Mouse (Mus musculus) liver, postnatal 0 days (tissue): ENCODE data around the gene Letm1. TPM values are rescaled to one million over a fixed set of nuclear protein-coding genes. Genes with fewer than 3 reads are reported as not detected.

Experiments
- ATAC-seq: fragments of 200-750 bp; cut with Nextera tagmentation; 2 replicates; pipeline ENCODE4 v1.8.0; 2017; ENCODE audit warnings: mild to moderate bottlenecking, moderate library complexity
- DNase-seq: peaks from one replicate; pipeline ENCODE4 v3.0.0-alpha.2; 2016
- H3K27ac ChIP-seq: fragments of 300-500 bp; sonication (generic); 2 replicates; pipeline ENCODE4 v1.5.1; 2014; ENCODE audit warnings: antibody characterized with exemption, moderate library complexity, mild to moderate bottlenecking, low read depth
- H3K27me3 ChIP-seq: fragments of 300-500 bp; sonication (generic); 2 replicates; pipeline ENCODE4 v1.6.1; 2014; ENCODE audit warnings: low read length, control low read depth, mixed read lengths; ENCODE audit not compliant: insufficient read depth
- H3K36me3 ChIP-seq: fragments of 300-500 bp; sonication (generic); replicated peaks from 2 replicates; pipeline ENCODE4 v1.6.1; 2014; ENCODE audit warnings: mild to moderate bottlenecking, control low read depth, low read length, moderate library complexity, mixed read lengths; ENCODE audit not compliant: insufficient read depth
- H3K4me1 ChIP-seq: fragments of 300-500 bp; sonication (generic); 2 replicates; pipeline ENCODE4 v1.6.1; 2014; ENCODE audit warnings: antibody characterized with exemption, mild to moderate bottlenecking, control low read depth; ENCODE audit not compliant: insufficient read depth
- H3K4me2 ChIP-seq: fragments of 300-500 bp; sonication (generic); 2 replicates; pipeline ENCODE4 v1.6.1; 2014; ENCODE audit warnings: low read depth, mild to moderate bottlenecking, low read length, moderate library complexity, mixed read lengths
- H3K4me3 ChIP-seq: fragments of 300-500 bp; sonication (generic); 2 replicates; pipeline ENCODE4 v1.5.1; 2014; ENCODE audit warnings: low read depth, low read length
- H3K9ac ChIP-seq: fragments of 300-500 bp; sonication (generic); replicated peaks from 2 replicates; pipeline ENCODE4 v1.6.1; 2014; ENCODE audit warnings: mild to moderate bottlenecking, moderate library complexity
- H3K9me3 ChIP-seq: fragments of 300-500 bp; sonication (generic); 2 replicates; pipeline ENCODE4 v1.6.1; 2016; ENCODE audit warnings: mild to moderate bottlenecking, control low read depth, low read length, mixed read lengths
- CTCF ChIP-seq: sonication (generic); IDR thresholded peaks from 2 replicates; pipeline ENCODE4 v1.5.1; 2016; ENCODE audit warnings: antibody characterized with exemption, low read depth
- EP300 ChIP-seq: IDR thresholded peaks from 2 replicates; pipeline ENCODE4 v1.6.1; 2016; ENCODE audit warnings: antibody characterized with exemption, low read depth, mild to moderate bottlenecking
- WGBS: fragments of 180-500 bp; shearing (Covaris S2); extraction: QIAGEN DNeasy Blood & Tissue Kit; methylation state at CpG from one replicate; pipeline ENCODE4 v1.1.7; 2014; ENCODE audit not compliant: insufficient replicate concordance; 5-methylcytosine and 5-hydroxymethylcytosine counted together
- polyA plus RNA-seq: library from polyadenylated mRNA; unstranded; fragments of >200 nt; fragmentation: Nextera tagmentation; extraction: Ambion mirVana; gene quantifications from 2 replicates; pipeline ENCODE4 v1.2.1, GENCODE M21; 2015

Gene Letm1
- polyA plus RNA-seq, 1 experiment from 2014 or later: 20.0 TPM

DNA sequence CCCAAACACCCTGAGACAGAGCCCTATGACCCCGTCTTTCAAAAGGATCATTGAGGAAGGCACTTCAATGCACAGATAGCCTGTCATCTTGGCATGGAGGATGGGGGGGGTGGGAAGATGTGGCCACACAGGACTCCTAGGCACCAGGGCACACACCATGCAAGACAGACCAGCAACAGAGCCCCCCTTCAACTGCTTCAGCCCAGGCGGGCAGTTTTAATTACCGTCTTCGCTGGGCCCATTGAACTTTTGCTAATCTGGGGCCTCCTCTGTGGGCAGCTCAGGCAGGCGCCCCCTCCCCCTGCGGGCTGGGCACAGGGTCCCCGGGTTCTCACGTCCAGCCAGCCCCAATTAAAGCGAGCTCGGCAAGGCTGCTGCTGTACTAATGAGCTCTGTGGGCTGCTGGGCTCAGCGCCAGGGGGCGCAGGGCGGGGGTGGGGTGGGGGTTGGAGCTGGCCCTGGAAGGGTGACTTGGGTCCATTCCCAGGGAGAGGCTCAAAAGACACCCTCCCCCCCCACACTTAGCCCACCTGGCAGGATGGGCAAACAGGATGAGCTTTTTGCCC is 84.6 kb downstream of the Letm1 start:
- Histone ChIP-seq H3K9me3 (no peaks in the 10 kb centered on the region), H3K27ac (no peak overlapping the region), H3K36me3 (no peaks in the 10 kb centered on the region), H3K4me2 (no peak overlapping the region), H3K4me3 (no peak overlapping the region), H3K9ac (no peak overlapping the region), H3K27me3 (peaks cover 20% of the 10 kb centered on the region), H3K4me1 (peaks cover 17% of the 10 kb centered on the region; the same call in 1 of the 2 replicates)
- DNase-seq (no peak), ATAC-seq (no peak)
- TF ChIP-seq CTCF (no peak), EP300 (no peak)
- WGBS: 59% methylated on average over 13 of the region's 13 CpGs

DNA sequence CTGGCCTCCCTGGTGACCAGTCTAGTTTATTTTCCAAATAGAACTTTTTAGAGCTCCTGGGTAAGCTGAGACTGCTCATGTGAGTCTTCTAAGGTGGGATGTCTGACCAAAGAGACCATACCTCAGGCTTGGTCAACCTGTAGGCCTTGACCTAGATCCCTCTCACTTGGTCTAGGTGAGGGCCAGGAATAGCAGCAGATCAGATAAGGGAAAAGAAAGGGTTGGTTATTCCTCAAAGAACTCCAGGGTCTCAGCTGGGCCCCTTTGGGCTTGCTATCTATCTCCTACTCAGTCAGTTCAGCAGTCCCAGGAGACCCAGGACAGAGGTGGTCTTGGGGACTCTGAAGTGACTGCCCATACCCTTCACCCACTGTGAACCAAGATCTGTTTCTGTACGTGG is 85.1 kb downstream of the Letm1 start:
- Histone ChIP-seq H3K27me3 (peaks cover 21% of the 10 kb centered on the region), H3K4me1 (peaks cover 17% of the 10 kb centered on the region; the same call in 1 of the 2 replicates)
- DNase-seq: no peak

DNA sequence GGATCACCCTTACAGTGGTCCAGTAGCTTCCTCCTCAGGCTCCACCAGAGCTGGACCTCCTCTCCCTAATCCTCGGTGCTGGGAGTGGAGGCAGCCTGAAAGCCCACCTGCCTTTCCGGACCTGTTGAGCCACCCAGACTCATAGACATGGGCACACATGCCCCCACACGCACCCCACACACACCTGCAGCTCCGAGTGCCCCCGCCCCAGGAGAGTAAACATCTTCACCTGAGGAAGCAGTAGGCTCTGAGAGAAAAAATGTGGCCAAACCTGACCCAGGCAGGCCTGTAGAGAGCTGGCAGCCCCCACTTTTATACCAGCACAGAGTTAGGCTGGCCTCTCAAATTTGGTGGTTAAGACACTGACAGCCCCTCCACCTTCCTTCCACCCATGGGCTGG is 86.2 kb downstream of the Letm1 start:
- Histone ChIP-seq H3K27ac (no peak overlapping the region), H3K36me3 (no peaks in the 10 kb centered on the region), H3K4me2 (no peak overlapping the region), H3K4me1 (peaks cover 15% of the 10 kb centered on the region; the same call in 1 of the 2 replicates), H3K4me3 (no peak overlapping the region), H3K9ac (no peak overlapping the region), H3K27me3 (peaks cover 21% of the 10 kb centered on the region), H3K9me3 (no peaks in the 10 kb centered on the region)
- TF ChIP-seq CTCF (no peak), EP300 (no peak)
- no peak for DNase-seq
- no peak for ATAC-seq
- WGBS: 60% methylated on average over 5 of the region's 5 CpGs

More for the DNA sequence above, 85.1 kb downstream of the Letm1 start:
- no peak overlapping the region for H3K9ac ChIP-seq
- no peak overlapping the region for H3K4me3 ChIP-seq
- H3K9me3 ChIP-seq: no peaks in the 10 kb centered on the region
- H3K36me3 ChIP-seq: no peaks in the 10 kb centered on the region
- no peak for ATAC-seq
- no peak overlapping the region for H3K27ac ChIP-seq
- no peak for TF ChIP-seq EP300
- no peak overlapping the region for H3K4me2 ChIP-seq
- WGBS: 80% methylated on average over 1 of the region's 1 CpGs

DNA sequence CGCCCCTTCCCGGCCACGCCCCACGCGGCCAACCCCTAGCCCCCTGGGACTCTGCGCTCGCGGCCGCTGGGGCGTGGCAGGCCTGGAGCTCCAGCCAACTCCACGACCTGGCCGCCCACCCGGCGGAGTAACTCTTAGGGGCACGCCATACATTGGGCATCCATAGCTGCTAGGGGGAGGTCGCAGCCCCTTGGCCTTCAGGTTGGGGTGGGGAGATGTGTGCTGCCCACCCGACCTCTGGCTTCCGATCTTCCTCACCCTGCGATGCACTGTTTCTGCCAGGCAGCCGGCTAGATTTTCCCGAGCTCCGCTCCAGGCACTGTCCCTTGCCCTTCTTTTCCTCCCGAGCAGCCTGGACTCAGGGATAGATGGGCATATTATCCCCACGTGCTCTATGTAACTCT is 86.9 kb downstream of the Letm1 start:
- Histone ChIP-seq H3K4me3 (peak overlapping the region; percentile 25), H3K27ac (no peak overlapping the region), H3K27me3 (peaks cover 21% of the 10 kb centered on the region), H3K9me3 (no peaks in the 10 kb centered on the region), H3K36me3 (no peaks in the 10 kb centered on the region), H3K4me2 (peak overlapping the region; percentile 63), H3K4me1 (peaks cover 15% of the 10 kb centered on the region; the same call in 1 of the 2 replicates), H3K9ac (peak overlapping the region; percentile 3; the same call in 1 of the 2 replicates)
- DNase-seq (no peak), ATAC-seq (no peak)
- 17% methylated on average over 20 of the region's 24 CpGs for WGBS
- TF ChIP-seq EP300 (no peak), CTCF (no peak)

DNA sequence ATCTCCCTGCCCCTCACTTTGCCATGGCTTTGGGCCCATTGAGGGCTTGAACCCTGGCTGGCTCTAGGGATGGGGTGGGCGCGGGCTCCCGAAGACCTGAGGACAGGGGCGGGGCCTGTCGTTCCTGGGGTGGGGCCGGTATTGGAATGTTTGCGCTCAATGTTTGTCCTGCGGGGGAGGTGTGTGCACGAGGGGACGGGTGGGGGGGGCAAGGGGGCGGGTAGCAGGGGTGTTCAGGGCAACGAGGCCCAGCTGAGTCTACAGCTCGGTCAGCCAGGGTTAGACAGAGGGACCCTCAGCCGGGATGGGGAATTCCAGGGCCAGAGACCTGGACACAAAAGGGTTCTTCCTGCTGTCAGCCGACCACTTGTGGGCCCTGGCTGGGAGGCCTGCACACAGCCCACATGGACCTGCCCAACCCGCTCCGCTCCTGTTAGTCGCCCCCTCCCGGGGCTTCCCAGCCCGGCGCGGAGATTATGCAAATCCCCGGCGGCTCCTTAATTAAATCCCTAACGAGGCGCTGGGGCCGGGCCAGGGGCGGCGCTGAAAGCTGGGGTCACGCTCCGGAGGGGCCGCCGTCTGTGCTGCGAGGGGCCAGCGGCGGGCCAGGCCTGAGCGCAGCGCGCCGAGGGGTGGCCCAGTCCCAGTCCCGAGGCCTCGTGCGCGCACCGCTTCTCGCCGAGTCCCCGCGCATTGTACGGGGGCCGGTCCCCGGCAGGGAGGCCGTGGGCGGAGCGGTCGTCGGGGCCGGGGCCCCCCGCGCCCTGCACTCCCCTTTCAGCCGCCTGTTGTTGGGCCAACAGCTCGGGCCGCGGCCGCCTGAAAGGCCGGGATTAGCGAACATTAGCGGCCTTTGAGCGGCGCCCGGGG is 87.5 kb downstream of the Letm1 start:
- peak; percentile 36 for DNase-seq
- Histone ChIP-seq H3K9me3 (no peaks in the 10 kb centered on the region), H3K27me3 (peaks cover 21% of the 10 kb centered on the region), H3K9ac (peak overlapping the region; percentile 3; the same call in 1 of the 2 replicates), H3K4me1 (peaks cover 11% of the 10 kb centered on the region; the same call in 1 of the 2 replicates), H3K27ac (no peak overlapping the region), H3K4me3 (peak overlapping the region; percentile 25), H3K36me3 (no peaks in the 10 kb centered on the region), H3K4me2 (peak overlapping the region; percentile 63)
- TF ChIP-seq EP300 (no peak), CTCF (no peak)
- WGBS: 9% methylated on average over 55 of the region's 71 CpGs
- peak; percentile 55 for ATAC-seq

DNA sequence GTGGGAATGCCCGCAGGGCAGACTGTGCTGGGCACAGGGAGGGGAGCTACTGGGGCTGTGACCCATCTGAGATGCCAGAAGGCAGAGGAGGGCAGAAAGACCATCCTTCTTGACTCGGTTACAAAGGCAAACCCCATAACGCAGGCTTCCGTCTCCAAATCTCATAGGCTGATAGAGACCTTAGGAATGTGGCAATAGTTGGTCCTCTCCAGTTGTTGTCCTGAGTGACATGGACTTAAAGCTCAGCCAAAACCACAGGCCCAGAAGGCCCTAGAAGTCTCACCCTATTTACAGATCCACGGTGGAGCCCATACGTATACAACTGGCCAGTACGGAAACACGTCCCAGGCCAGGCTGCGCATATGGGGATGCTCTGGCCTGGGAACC is 88.2 kb downstream of the Letm1 start:
- H3K4me3 ChIP-seq: no peak overlapping the region
- TF ChIP-seq EP300: no peak
- no peak for TF ChIP-seq CTCF
- H3K27me3 ChIP-seq: peaks cover 21% of the 10 kb centered on the region
- no peak for DNase-seq
- no peak overlapping the region for H3K27ac ChIP-seq
- WGBS: 76% methylated on average over 9 of the region's 9 CpGs
- no peak overlapping the region for H3K4me2 ChIP-seq
- ATAC-seq: no peak
- H3K9ac ChIP-seq: no peak overlapping the region
- H3K36me3 ChIP-seq: no peaks in the 10 kb centered on the region
- H3K4me1 ChIP-seq: peaks cover 8% of the 10 kb centered on the region; the same call in 1 of the 2 replicates
- no peaks in the 10 kb centered on the region for H3K9me3 ChIP-seq
